17 mouse cellular contexts compared by ENCODE assay signal in genomic region chr3:98246985-98247751, GRCm38 (mm10). TPM values are rescaled to one million over a fixed set of nuclear protein-coding genes. Genes with fewer than 3 reads are reported as not detected.
DNase-seq lines count a peak whose midpoint lies in the region; ATAC-seq and TF ChIP-seq lines count a peak whose summit lies in the region.
"Had no signal": no experiment of that assay in that cellular context is flagged by ENCODE, and none has a peak within 500 bp of the region (broad histone marks: within the 10 kb centered on the region; RNA-seq: fewer than 3 reads in every experiment).

No protein-coding gene starts in this region.

- H3K27ac ChIP-seq in intestine, embryonic 16.5 days (ENCODE audit: low read length), result peak overlapping the region; percentile 54
- H3K27ac ChIP-seq in intestine, embryonic 15.5 days, result no peak overlapping the region
- H3K27ac ChIP-seq in liver, embryonic 12.5 days, result peak overlapping the region; percentile 64
- H3K27ac ChIP-seq in midbrain, embryonic 13.5 days, result no peak overlapping the region
- no peak overlapping the region for H3K27ac ChIP-seq in heart, embryonic 11.5 days (ENCODE audit: low read depth, low read length)
- H3K27ac ChIP-seq: kidney, postnatal 0 days had no signal

- no peak for TF ChIP-seq CTCF in brain, embryonic 14.5 days (IDR thresholded peaks at IDR 0.05; ENCODE audit: borderline replicate concordance, extremely low read depth, insufficient read depth, insufficient read length)

- H3K4me2 ChIP-seq in intestine, embryonic 16.5 days (ENCODE audit: low read depth, low read length), result no peak overlapping the region
- H3K4me2 ChIP-seq in intestine, embryonic 15.5 days (replicated peaks), result no peak overlapping the region
- H3K4me2 ChIP-seq in liver, embryonic 12.5 days, result no peak overlapping the region
- H3K4me2 ChIP-seq in midbrain, embryonic 13.5 days (replicated peaks), result peak overlapping the region; percentile 13; the same call in 1 of the 2 replicates
- H3K4me2 ChIP-seq in heart, embryonic 11.5 days, result no peak overlapping the region

- TF ChIP-seq POLR2A in brain, embryonic 14.5 days (IDR thresholded peaks at IDR 0.05; ENCODE audit: borderline replicate concordance, extremely low read depth, insufficient read depth, insufficient read length, poor library complexity, severe bottlenecking), result no peak

- peaks cover 24% of the 10 kb centered on the region for H3K4me1 ChIP-seq in intestine, embryonic 16.5 days (ENCODE audit: control insufficient read depth, insufficient read depth, low read length)
- 0 out of 2 replicates have a peak, but pooled peaks cover 9% of the 10 kb centered on the region for H3K4me1 ChIP-seq in intestine, embryonic 15.5 days (replicated peaks)
- H3K4me1 ChIP-seq in liver, embryonic 12.5 days, result peaks cover 23% of the 10 kb centered on the region
- H3K4me1 ChIP-seq in midbrain, embryonic 13.5 days (replicated peaks), result peaks cover 15% of the 10 kb centered on the region
- no peaks in the 10 kb centered on the region for H3K4me1 ChIP-seq in heart, embryonic 11.5 days (ENCODE audit: control insufficient read depth, insufficient read depth, low read length)

- no peaks in the 10 kb centered on the region for H3K9me3 ChIP-seq in intestine, embryonic 16.5 days (ENCODE audit: control insufficient read depth, low read length)
- no peaks in the 10 kb centered on the region for H3K9me3 ChIP-seq in intestine, embryonic 15.5 days
- no peaks in the 10 kb centered on the region for H3K9me3 ChIP-seq in liver, embryonic 12.5 days (replicated peaks)
- H3K9me3 ChIP-seq in midbrain, embryonic 13.5 days, result no peaks in the 10 kb centered on the region
- H3K9me3 ChIP-seq in heart, embryonic 11.5 days (replicated peaks; ENCODE audit: control insufficient read depth, low read length), result no peaks in the 10 kb centered on the region

- DNase-seq in brain, embryonic 14.5 days (ENCODE audit: low read depth), result peak; percentile 23
- no peak for DNase-seq in right cerebral cortex, adult 2 months (ENCODE audit: low spot score in 2 of 2)
- no peak for DNase-seq in left cerebral cortex, adult 18-20 months (ENCODE audit: low spot score in 2 of 2)
- DNase-seq: adrenal gland, adult 2 months; cerebellum, postnatal 14 days; layer of hippocampus, postnatal 36 days had no signal

- no peak overlapping the region for H3K4me3 ChIP-seq in intestine, embryonic 16.5 days (ENCODE audit: low read length)
- no peak overlapping the region for H3K4me3 ChIP-seq in intestine, embryonic 15.5 days (replicated peaks)
- H3K4me3 ChIP-seq in liver, embryonic 12.5 days, result no peak overlapping the region
- H3K4me3 ChIP-seq in midbrain, embryonic 13.5 days (replicated peaks), result no peak overlapping the region
- H3K4me3 ChIP-seq in heart, embryonic 11.5 days (ENCODE audit: low read depth, low read length), result no peak overlapping the region
- H3K4me3 ChIP-seq: erythroblast, embryonic 14.5 days had no signal

- H3K9ac ChIP-seq in intestine, embryonic 16.5 days (ENCODE audit: low read depth, low read length), result no peak overlapping the region
- H3K9ac ChIP-seq in intestine, embryonic 15.5 days, result no peak overlapping the region
- H3K9ac ChIP-seq in liver, embryonic 12.5 days, result no peak overlapping the region
- no peak overlapping the region for H3K9ac ChIP-seq in midbrain, embryonic 13.5 days (replicated peaks)
- H3K9ac ChIP-seq in heart, embryonic 11.5 days (ENCODE audit: low read depth, low read length), result no peak overlapping the region

- WGBS in intestine, embryonic 16.5 days, result 54% methylated on average over 7 of the region's 7 CpGs
- WGBS in intestine, embryonic 15.5 days, result 43% methylated on average over 7 of the region's 7 CpGs
- WGBS in liver, embryonic 12.5 days (ENCODE audit: insufficient replicate concordance), result 47% methylated on average over 7 of the region's 7 CpGs
- 30% methylated on average over 7 of the region's 7 CpGs for whole genome bisulfite sequencing in midbrain, embryonic 13.5 days
- WGBS in heart, embryonic 11.5 days (ENCODE audit: insufficient replicate concordance), result 50% methylated on average over 7 of the region's 7 CpGs

- no peaks in the 10 kb centered on the region for H3K27me3 ChIP-seq in intestine, embryonic 16.5 days (replicated peaks; ENCODE audit: control insufficient read depth, insufficient read depth, low read length)
- no peaks in the 10 kb centered on the region for H3K27me3 ChIP-seq in intestine, embryonic 15.5 days (replicated peaks)
- no peaks in the 10 kb centered on the region for H3K27me3 ChIP-seq in liver, embryonic 12.5 days (replicated peaks)
- H3K27me3 ChIP-seq in midbrain, embryonic 13.5 days, result no peaks in the 10 kb centered on the region
- H3K27me3 ChIP-seq in heart, embryonic 11.5 days (ENCODE audit: control insufficient read depth, insufficient read depth, low read length), result no peaks in the 10 kb centered on the region

- no peaks in the 10 kb centered on the region for H3K36me3 ChIP-seq in intestine, embryonic 16.5 days (ENCODE audit: control insufficient read depth, insufficient read depth, low read length)
- no peaks in the 10 kb centered on the region for H3K36me3 ChIP-seq in intestine, embryonic 15.5 days
- no peaks in the 10 kb centered on the region for H3K36me3 ChIP-seq in liver, embryonic 12.5 days
- no peaks in the 10 kb centered on the region for H3K36me3 ChIP-seq in midbrain, embryonic 13.5 days
- no peaks in the 10 kb centered on the region for H3K36me3 ChIP-seq in heart, embryonic 11.5 days (ENCODE audit: control insufficient read depth, insufficient read depth, low read length)

- ATAC-seq in intestine, embryonic 16.5 days, result no peak
- no peak for ATAC-seq in intestine, embryonic 15.5 days
- ATAC-seq in liver, embryonic 12.5 days, result peak; percentile 66
- ATAC-seq in midbrain, embryonic 13.5 days, result no peak
- ATAC-seq in heart, embryonic 11.5 days (replicated peaks; ENCODE audit: insufficient number of reproducible peaks, low FRiP score, low TSS enrichment), result no peak
- ATAC-seq: hindbrain, embryonic 16.5 days had no signal

RNA-seq across cellular contexts. Expression of gene Reg4, which starts 25.2 kb away (rescaled TPM):
- polyA plus RNA-seq in intestine, embryonic 16.5 days (2015; fragmentation: Nextera tagmentation; extraction: Ambion mirVana), result 28.4 and 37.9 TPM in 2 replicates
- polyA plus RNA-seq in intestine, embryonic 15.5 days (2015; fragmentation: Nextera tagmentation; extraction: Ambion mirVana), result 14.3 and 18.3 TPM in 2 replicates
- polyA plus RNA-seq in brain, embryonic 14.5 days (2012; rRNA removed), result not detected in 2 replicates
- not detected in 2 replicates for polyA plus RNA-seq in liver, embryonic 12.5 days (2016; fragmentation: Nextera tagmentation; extraction: Ambion mirVana)
- not detected in 2 replicates for polyA plus RNA-seq in midbrain, embryonic 13.5 days (2015; fragmentation: Nextera tagmentation; extraction: Ambion mirVana)
- total RNA-seq in left cerebral cortex, adult 18-20 months (2021), result not detected
- not detected in 2 replicates for polyA plus RNA-seq in heart, embryonic 11.5 days (2014; fragmentation: Nextera tagmentation; extraction: Ambion mirVana)
- total RNA-seq: adrenal gland, adult 2 months; gastrocnemius, adult 18-20 months; heart, adult 8-10 months; layer of hippocampus, postnatal 36 days had no signal
- polyA plus RNA-seq: adrenal gland, adult 2 months; erythroblast, embryonic 14.5 days; hindbrain, embryonic 16.5 days; limb, embryonic 14.5 days had no signal

RNA-seq across cellular contexts. Expression of gene Hmgcs2, which starts 33.1 kb away (rescaled TPM):
- 352 and 475 TPM in 2 replicates for polyA plus RNA-seq in intestine, embryonic 16.5 days (2015; fragmentation: Nextera tagmentation; extraction: Ambion mirVana)
- polyA plus RNA-seq in intestine, embryonic 15.5 days (2015; fragmentation: Nextera tagmentation; extraction: Ambion mirVana), result 149 and 177 TPM in 2 replicates
- 5.3 and 9.4 TPM in 2 replicates for polyA plus RNA-seq in brain, embryonic 14.5 days (2012; rRNA removed)
- 24.7 and 26.9 TPM in 2 replicates for polyA plus RNA-seq in liver, embryonic 12.5 days (2016; fragmentation: Nextera tagmentation; extraction: Ambion mirVana)
- polyA plus RNA-seq in midbrain, embryonic 13.5 days (2015; fragmentation: Nextera tagmentation; extraction: Ambion mirVana), result 8.1 and 9.6 TPM in 2 replicates
- 1 to 10 TPM; 5.2 to 6.4 TPM for total RNA-seq in left cerebral cortex, adult 18-20 months (2021)
- 6.5 and 8.1 TPM in 2 replicates for polyA plus RNA-seq in heart, embryonic 11.5 days (2014; fragmentation: Nextera tagmentation; extraction: Ambion mirVana)

Comparison
In these comparisons a context has a peak if more than half of its experiments do, and no peak if none do; other contexts are left out.
1. H3K27ac ChIP-seq: peak in intestine, embryonic 16.5 days (single experiment) and liver, embryonic 12.5 days (single experiment); none in intestine, embryonic 15.5 days (single experiment), midbrain, embryonic 13.5 days (single experiment) and heart, embryonic 11.5 days (single experiment).
2. RNA of gene Reg4, which starts 25.2 kb away (polyA plus RNA-seq): 28.4 to 37.9 TPM in intestine, embryonic 16.5 days and 14.3 to 18.3 TPM in intestine, embryonic 15.5 days; not detected in midbrain, embryonic 13.5 days, not detected in brain, embryonic 14.5 days, not detected in liver, embryonic 12.5 days and not detected in heart, embryonic 11.5 days; every median in the first group is over 10 times any median in the second.